Mouse (Mus musculus) midbrain, embryonic 13.5 days (tissue): ENCODE results near the gene Mfrp. TPM values are rescaled to one million over a fixed set of nuclear protein-coding genes. Genes with fewer than 3 reads are reported as not detected.

Experiments used
- ATAC-seq: fragments of 200-750 bp; cut with Nextera tagmentation; 2 replicates; pipeline ENCODE4 v1.8.0; 2017; ENCODE audit warnings: mild to moderate bottlenecking, moderate TSS enrichment, moderate library complexity
- H3K27ac ChIP-seq: fragments of 300-500 bp; sonication (generic); 2 replicates; pipeline ENCODE4 v1.5.1; 2015; ENCODE audit warnings: inconsistent platforms, mild to moderate bottlenecking, moderate library complexity
- H3K27me3 ChIP-seq: fragments of 300-500 bp; sonication (generic); 2 replicates; pipeline ENCODE4 v1.6.1; 2015; ENCODE audit warnings: mild to moderate bottlenecking, inconsistent platforms
- H3K36me3 ChIP-seq: fragments of 300-500 bp; sonication (generic); 2 replicates; pipeline ENCODE4 v1.6.1; 2015; ENCODE audit warnings: mild to moderate bottlenecking, inconsistent platforms
- H3K4me1 ChIP-seq: fragments of 300-500 bp; sonication (generic); replicated peaks from 2 replicates; pipeline ENCODE4 v1.6.1; 2015; ENCODE audit warnings: inconsistent platforms
- H3K4me2 ChIP-seq: fragments of 300-500 bp; sonication (generic); replicated peaks from 2 replicates; pipeline ENCODE4 v1.6.1; 2015; ENCODE audit warnings: moderate library complexity, mild to moderate bottlenecking, inconsistent platforms
- H3K4me3 ChIP-seq: fragments of 300-500 bp; sonication (generic); replicated peaks from 2 replicates; pipeline ENCODE4 v1.5.1; 2015; ENCODE audit warnings: mild to moderate bottlenecking, inconsistent platforms
- H3K9ac ChIP-seq: fragments of 300-500 bp; sonication (generic); replicated peaks from 2 replicates; pipeline ENCODE4 v1.6.1; 2015; ENCODE audit warnings: mild to moderate bottlenecking, inconsistent platforms
- H3K9me3 ChIP-seq: fragments of 300-500 bp; sonication (generic); 2 replicates; pipeline ENCODE4 v1.6.1; 2016; ENCODE audit warnings: mild to moderate bottlenecking, inconsistent platforms
- WGBS: fragments of 180-500 bp; shearing (Covaris S2); methylation state at CpG from one replicate; pipeline ENCODE4 v1.1.7; 2015; 5-methylcytosine and 5-hydroxymethylcytosine counted together
- polyA plus RNA-seq: library from polyadenylated mRNA; unstranded; fragments of >200 nt; fragmentation: Nextera tagmentation; extraction: Ambion mirVana; gene quantifications from 2 replicates; pipeline ENCODE4 v1.2.1, GENCODE M21; 2015

Mfrp gene
- polyA plus RNA-seq, 1 experiment from 2014 or later = 0.16 TPM

DNA sequence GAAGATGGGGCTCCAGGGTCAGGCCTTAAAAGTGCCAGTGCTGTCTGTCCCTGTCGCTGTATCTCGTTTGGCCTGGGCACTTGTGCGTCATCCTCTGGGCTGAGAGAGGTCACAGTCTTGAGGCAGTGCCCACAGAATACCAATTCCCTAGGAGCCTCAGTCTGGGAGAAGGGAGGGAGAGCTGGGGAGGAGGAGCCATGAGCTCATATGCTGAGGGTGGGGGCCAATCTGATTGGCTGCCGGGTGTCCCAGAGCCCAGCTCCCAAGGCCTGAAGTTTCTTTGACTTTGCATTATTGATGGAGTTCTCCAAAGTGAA lies 29.0 kb upstream of the Mfrp start:
- Histone ChIP-seq H3K4me3 (0 out of 2 replicates have a peak overlapping the region, but pooled peaks have one; percentile 11), H3K36me3 (no peaks in the 10 kb centered on the region), H3K4me2 (peak overlapping the region; percentile 32), H3K27ac (peak overlapping the region; percentile 68), H3K9ac (peak overlapping the region; percentile 28; the same call in 1 of the 2 replicates), H3K27me3 (peaks cover 19% of the 10 kb centered on the region), H3K9me3 (no peaks in the 10 kb centered on the region), H3K4me1 (peaks cover 39% of the 10 kb centered on the region)
- 0 out of 2 replicates have a peak, but pooled peaks have one; percentile 46 for ATAC-seq
- 11% methylated on average over 4 of the region's 4 CpGs for WGBS

- 52% methylated on average over 5 of the region's 5 CpGs for WGBS
- no peak for ATAC-seq
- Histone ChIP-seq H3K27me3 (peaks cover 22% of the 10 kb centered on the region), H3K4me3 (no peak overlapping the region), H3K9me3 (no peaks in the 10 kb centered on the region), H3K9ac (no peak overlapping the region), H3K4me1 (peaks cover 39% of the 10 kb centered on the region), H3K36me3 (no peaks in the 10 kb centered on the region), H3K27ac (peak overlapping the region; percentile 68; the same call in 1 of the 2 replicates), H3K4me2 (peak overlapping the region; percentile 32)
These were observed 28.4 kb upstream of the Mfrp start for GRCm38 (mm10) chr9:44073115-44073514.

DNA sequence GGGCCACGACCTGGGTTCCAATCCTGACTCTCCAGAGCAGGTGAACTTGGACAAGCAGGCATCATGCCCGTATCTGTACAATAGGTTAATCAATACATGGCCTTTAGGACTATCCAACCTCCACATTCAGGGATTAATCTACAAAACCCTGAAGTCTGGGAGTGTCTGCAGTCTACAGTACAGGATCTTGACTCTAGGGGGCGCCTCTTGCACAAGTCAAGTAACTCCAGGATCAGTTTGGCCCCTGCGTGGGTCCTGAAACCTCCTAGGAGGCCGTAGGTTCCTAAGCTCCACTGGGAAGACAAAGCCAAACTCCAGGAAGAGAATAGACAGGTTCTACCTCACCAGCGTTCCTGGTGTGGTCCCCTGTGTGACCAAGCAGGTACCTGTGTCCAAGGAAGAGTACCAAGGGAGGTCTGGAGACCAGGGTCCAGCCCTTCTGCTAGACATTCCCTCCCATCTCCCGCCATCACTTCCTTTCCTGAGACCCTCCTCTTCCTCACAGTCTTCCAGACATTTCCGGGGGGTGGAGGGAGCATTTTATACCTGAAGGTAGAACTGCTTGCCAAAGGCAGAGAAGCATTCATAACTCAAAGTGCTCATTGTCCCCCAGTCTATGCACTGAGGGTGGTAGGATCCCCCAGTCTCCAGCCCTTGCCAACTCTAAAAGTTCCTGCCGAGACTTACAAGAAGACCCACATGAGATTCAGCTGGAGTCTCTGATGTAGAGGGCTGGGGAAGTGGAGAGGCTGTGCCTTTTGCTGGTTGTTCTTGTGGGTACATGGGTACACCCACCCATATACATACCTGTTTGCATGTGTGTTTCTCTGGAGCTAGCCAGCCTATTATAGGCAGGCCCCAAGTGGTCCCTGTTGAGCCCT lies 26.9 kb upstream of the Mfrp start:
- Histone ChIP-seq H3K36me3 (no peaks in the 10 kb centered on the region), H3K9ac (no peak overlapping the region), H3K4me1 (peaks cover 52% of the 10 kb centered on the region), H3K9me3 (no peaks in the 10 kb centered on the region), H3K4me2 (no peak overlapping the region), H3K4me3 (no peak overlapping the region), H3K27me3 (peaks cover 19% of the 10 kb centered on the region), H3K27ac (no peak overlapping the region)
- no peak for ATAC-seq
- WGBS = 62% methylated on average over 9 of the region's 9 CpGs

- Histone ChIP-seq H3K4me2 (no peak overlapping the region), H3K36me3 (no peaks in the 10 kb centered on the region), H3K27me3 (peaks cover 14% of the 10 kb centered on the region; the same call in 1 of the 2 replicates), H3K9me3 (no peaks in the 10 kb centered on the region), H3K4me1 (peaks cover 52% of the 10 kb centered on the region), H3K4me3 (no peak overlapping the region), H3K27ac (no peak overlapping the region), H3K9ac (no peak overlapping the region)
- WGBS = 74% methylated on average over 24 of the region's 24 CpGs
- ATAC-seq = no peak
These were observed 26.1 kb upstream of the Mfrp start for GRCm38 (mm10) chr9:44075276-44075995.

DNA sequence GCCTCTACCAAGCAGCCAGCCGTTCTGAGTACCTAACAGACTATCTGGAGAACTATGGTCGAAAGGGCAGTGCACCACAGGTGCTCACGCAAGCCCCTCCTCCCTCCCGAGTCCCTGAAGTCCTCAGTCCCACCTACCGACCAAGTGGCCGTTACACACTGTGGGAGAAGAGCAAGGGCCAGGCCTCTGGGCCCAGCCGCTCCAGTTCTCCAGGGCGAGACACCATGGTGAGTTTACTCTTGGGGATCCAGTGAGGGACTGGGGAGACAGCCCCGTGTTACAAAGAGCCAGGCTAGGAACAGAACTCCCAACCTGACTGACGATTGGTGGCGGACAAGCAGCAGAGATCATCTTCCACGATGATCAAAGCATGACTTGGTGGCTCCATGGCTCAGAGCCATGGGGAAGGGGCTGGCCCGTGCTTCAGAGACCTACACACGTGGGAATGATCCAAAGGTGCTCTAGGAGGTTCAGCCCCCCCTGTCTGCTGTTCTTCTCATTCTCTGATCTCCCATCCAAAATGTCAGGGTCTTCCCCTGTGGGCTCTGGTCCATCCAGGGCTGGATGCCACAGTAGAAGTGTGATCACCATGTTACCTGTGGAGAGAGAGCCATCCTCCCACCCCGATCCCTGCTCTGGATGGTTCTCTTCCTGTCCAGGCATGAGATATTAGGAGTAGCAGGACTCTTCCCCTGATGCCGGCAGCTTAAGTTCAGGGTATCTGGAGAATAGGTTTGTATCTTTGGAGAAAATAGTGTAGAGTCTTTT lies 25.3 kb upstream of the Mfrp start:
- Histone ChIP-seq H3K9me3 (no peaks in the 10 kb centered on the region), H3K4me2 (no peak overlapping the region), H3K27ac (no peak overlapping the region), H3K9ac (no peak overlapping the region), H3K36me3 (no peaks in the 10 kb centered on the region), H3K4me3 (no peak overlapping the region), H3K27me3 (peaks cover 9% of the 10 kb centered on the region; the same call in 1 of the 2 replicates), H3K4me1 (peaks cover 48% of the 10 kb centered on the region)
- WGBS = 67% methylated on average over 16 of the region's 16 CpGs
- ATAC-seq = no peak

GRCm38 (mm10) chr9:44076764-44077120 lies 24.8 kb upstream of the Mfrp start:
- Histone ChIP-seq H3K9me3 (no peaks in the 10 kb centered on the region), H3K27ac (no peak overlapping the region), H3K4me1 (peaks cover 47% of the 10 kb centered on the region), H3K27me3 (peaks cover 9% of the 10 kb centered on the region; the same call in 1 of the 2 replicates), H3K4me3 (no peak overlapping the region), H3K4me2 (no peak overlapping the region), H3K36me3 (no peaks in the 10 kb centered on the region), H3K9ac (no peak overlapping the region)
- ATAC-seq = no peak
- WGBS = 10% methylated on average over 5 of the region's 5 CpGs

DNA sequence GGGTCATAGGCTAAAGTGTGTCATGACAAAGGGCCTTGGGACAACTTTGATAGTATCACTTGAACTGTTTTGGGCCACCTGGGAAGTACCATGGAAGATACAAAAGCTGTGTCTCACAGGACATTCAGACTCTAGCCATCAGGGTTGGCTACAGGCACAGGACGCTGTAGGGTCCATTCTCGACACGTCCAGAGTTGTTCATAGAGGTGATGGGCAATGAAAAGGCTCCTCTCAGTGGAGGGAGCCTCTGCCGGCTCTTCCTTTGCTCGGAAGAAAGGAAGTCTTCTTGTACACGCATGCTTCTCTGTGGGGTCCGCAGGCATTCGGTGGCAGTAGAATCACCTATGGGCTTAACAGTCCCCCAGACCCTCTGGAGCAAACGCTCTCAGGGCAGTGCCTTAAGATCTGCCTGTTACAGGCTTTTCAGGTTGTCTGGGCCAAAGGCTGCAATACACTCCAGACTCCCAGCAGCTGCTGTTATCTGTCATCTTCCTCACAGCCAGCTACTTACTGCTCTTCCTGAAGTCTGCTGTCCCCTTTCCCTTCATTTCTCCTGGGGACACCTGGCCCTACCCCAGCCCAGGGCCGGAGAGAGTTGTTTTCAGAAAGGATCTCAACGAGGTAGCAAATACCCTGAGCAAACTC lies 24.1 kb upstream of the Mfrp start:
- no peak overlapping the region for H3K4me3 ChIP-seq
- peaks cover 41% of the 10 kb centered on the region for H3K4me1 ChIP-seq
- peaks cover 15% of the 10 kb centered on the region for H3K27me3 ChIP-seq
- no peak overlapping the region for H3K9ac ChIP-seq
- no peaks in the 10 kb centered on the region for H3K36me3 ChIP-seq
- H3K9me3 ChIP-seq = no peaks in the 10 kb centered on the region
- no peak overlapping the region for H3K27ac ChIP-seq
- 88% methylated on average over 11 of the region's 11 CpGs for WGBS
- no peak overlapping the region for H3K4me2 ChIP-seq
- ATAC-seq = no peak

GRCm38 (mm10) chr9:44078136-44078797 lies 23.3 kb upstream of the Mfrp start:
- Histone ChIP-seq H3K4me3 (no peak overlapping the region), H3K9ac (no peak overlapping the region), H3K36me3 (no peaks in the 10 kb centered on the region), H3K27ac (no peak overlapping the region), H3K27me3 (peaks cover 23% of the 10 kb centered on the region), H3K9me3 (no peaks in the 10 kb centered on the region), H3K4me2 (no peak overlapping the region), H3K4me1 (peaks cover 32% of the 10 kb centered on the region)
- ATAC-seq = no peak
- WGBS = 87% methylated on average over 10 of the region's 10 CpGs

- Histone ChIP-seq H3K27me3 (peaks cover 32% of the 10 kb centered on the region), H3K27ac (peak overlapping the region; percentile 21; the same call in 1 of the 2 replicates), H3K4me1 (peaks cover 36% of the 10 kb centered on the region), H3K4me3 (no peak overlapping the region), H3K9me3 (no peaks in the 10 kb centered on the region), H3K9ac (no peak overlapping the region), H3K4me2 (no peak overlapping the region), H3K36me3 (no peaks in the 10 kb centered on the region)
- 26% methylated on average over 15 of the region's 16 CpGs for WGBS
- peak; percentile 79 for ATAC-seq
These were observed 22.4 kb upstream of the Mfrp start for GRCm38 (mm10) chr9:44078955-44079756.

DNA sequence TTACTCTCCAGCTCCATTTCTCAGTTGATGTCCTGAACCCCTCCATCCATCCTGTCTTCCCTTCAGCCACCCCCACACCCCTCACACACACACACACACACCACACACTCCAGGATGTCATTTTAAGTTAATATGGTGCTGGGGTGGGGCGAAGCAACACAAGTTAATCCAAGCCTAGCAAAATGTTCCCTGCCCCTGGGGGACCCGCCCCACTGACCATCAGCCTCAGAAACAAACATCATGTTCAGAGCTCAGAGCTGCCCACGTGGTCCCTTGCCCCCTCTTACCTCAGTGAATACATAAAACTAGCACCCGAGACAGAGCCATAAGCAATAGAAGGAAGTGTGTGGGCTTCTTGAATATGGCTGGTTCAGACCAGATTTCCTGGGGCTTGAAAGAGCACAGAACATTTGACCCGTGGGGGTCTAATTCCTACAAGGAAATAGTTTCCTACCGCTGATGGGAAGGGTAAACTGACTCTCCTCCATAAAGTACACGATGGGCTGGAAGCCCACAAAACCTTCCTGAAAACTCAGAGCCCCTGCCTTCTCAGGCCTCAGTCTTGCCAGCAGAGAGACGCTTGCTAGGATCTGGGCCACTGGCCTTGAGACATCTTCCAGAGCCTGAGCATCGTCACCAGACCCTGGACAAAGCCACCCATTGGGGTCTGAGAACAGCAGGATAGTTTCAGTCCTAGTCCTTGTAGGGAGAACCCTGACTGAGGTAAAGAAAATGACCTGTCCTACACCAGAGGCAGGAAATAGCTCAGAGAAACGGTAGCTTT lies 21.3 kb upstream of the Mfrp start:
- H3K36me3 ChIP-seq = no peaks in the 10 kb centered on the region
- H3K9me3 ChIP-seq = no peaks in the 10 kb centered on the region
- WGBS = 79% methylated on average over 10 of the region's 10 CpGs
- H3K4me1 ChIP-seq = peaks cover 47% of the 10 kb centered on the region
- no peak overlapping the region for H3K27ac ChIP-seq
- no peak overlapping the region for H3K9ac ChIP-seq
- H3K4me2 ChIP-seq = no peak overlapping the region
- no peak overlapping the region for H3K4me3 ChIP-seq
- H3K27me3 ChIP-seq = peaks cover 41% of the 10 kb centered on the region
- no peak for ATAC-seq
